Mouse (Mus musculus) bone marrow, adult 2 months (tissue): ENCODE results near the gene Dennd2c.

Experiments
- CTCF ChIP-seq: fragments of 200-500 bp; IDR thresholded peaks from 2 replicates; pipeline ENCODE4 v1.5.1; 2011; ENCODE audit warnings: low read length, control low read depth; ENCODE audit not compliant: control insufficient read depth, insufficient read depth
- POLR2A ChIP-seq: fragments of 200-500 bp; IDR thresholded peaks from 2 replicates; pipeline ENCODE4 v1.6.1; 2011; ENCODE audit warnings: low read depth, mild to moderate bottlenecking, control low read depth, low read length, borderline replicate concordance; ENCODE audit not compliant: control insufficient read depth

GRCm38 (mm10) chr3:103066927-103067326 lies 35.5 kb upstream of the Dennd2c start:
- TF ChIP-seq CTCF (no peak), POLR2A (no peak)
